Mouse (Mus musculus) olfactory bulb, adult 2 months (tissue): ENCODE measurements at regions not wholly inside any gene's neighbourhood (a gene's known extent, or its start where the extent isn't known, plus 50 kb on each side); places are given as distances from the start of the nearest gene placed in this dataset.

ENCODE experiments used
- CTCF ChIP-seq: fragments of 200-500 bp; IDR thresholded peaks from 2 replicates; pipeline ENCODE4 v1.5.1; 2012; ENCODE audit warnings: low read depth, mild to moderate bottlenecking, low read length, moderate library complexity; ENCODE audit not compliant: insufficient read depth
- POLR2A ChIP-seq: fragments of 200-500 bp; IDR thresholded peaks from 2 replicates; pipeline ENCODE4 v1.6.1; 2012; ENCODE audit warnings: mild to moderate bottlenecking, low read depth, low read length, moderate library complexity; ENCODE audit not compliant: insufficient read depth

DNA sequence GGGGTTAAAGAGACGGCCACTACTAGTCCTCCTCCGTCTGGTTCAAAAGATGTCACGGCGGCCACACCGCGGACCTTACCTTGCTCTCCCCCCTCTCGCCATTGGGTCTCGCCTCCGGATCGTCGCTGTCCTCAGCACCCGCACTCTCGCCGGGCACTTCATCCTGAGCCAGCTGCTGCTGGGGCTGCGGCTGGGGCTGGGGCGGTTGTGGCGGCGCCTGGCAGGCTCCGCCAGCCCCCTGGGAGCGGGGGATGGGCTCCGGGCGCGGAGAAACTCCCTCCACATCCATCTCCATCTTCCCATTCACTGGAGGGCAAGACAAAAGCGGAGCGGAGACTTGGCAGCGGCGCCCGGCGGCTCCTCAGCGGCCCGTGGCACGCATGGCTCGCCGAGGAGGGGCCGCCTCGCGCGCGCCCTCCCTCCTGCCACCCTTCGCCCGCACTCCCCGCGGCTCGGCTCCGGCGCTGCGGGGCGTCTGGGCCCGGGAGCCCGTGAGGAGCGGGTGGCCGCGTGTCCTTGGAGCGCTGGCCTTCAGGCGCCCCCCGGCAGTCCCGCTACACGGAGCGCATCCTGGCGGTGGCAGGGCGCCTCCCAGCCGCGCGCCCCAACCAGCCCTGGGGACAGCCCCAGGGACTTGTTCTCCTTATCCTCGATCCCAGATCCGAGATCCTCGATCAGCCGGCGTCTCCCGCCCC lies 167.8 kb upstream of the Azi2 start:
- TF ChIP-seq POLR2A: no peak
- no peak for TF ChIP-seq CTCF
